In genomic region chr13:46987941-46988340, GRCm38 (mm10) we compare ENCODE assay signal across 20 mouse cellular contexts. TPM values are rescaled to one million over a fixed set of nuclear protein-coding genes. Genes with fewer than 3 reads are reported as not detected.
DNase-seq lines count a peak whose midpoint lies in the region; ATAC-seq and TF ChIP-seq lines count a peak whose summit lies in the region.
"Had no signal": no experiment of that assay in that cellular context is flagged by ENCODE, and none has a peak within 500 bp of the region (broad histone marks: within the 10 kb centered on the region; RNA-seq: fewer than 3 reads in every experiment).

No protein-coding gene starts in this region.

- no peak for TF ChIP-seq POLR2A in kidney, adult 2 months (IDR thresholded peaks at IDR 0.05; ENCODE audit: low read depth, low read length)

- TF ChIP-seq CTCF in kidney, adult 2 months (conservative IDR thresholded peaks at IDR 0.05; ENCODE audit: insufficient read depth, insufficient read length, low read depth, low read length), result no peak

- WGBS in heart, embryonic 11.5 days (ENCODE audit: insufficient replicate concordance), result 69% methylated on average over 8 of the region's 8 CpGs
- WGBS in kidney, adult 2 months, result 61% methylated on average over 8 of the region's 8 CpGs
- WGBS in heart, embryonic 12.5 days, result 68% methylated on average over 8 of the region's 8 CpGs

- H3K27me3 ChIP-seq in heart, embryonic 11.5 days (ENCODE audit: control insufficient read depth, insufficient read depth, low read length), result no peaks in the 10 kb centered on the region
- no peaks in the 10 kb centered on the region for H3K27me3 ChIP-seq in kidney, adult 2 months (replicated peaks; ENCODE audit: control insufficient read depth, insufficient read depth, low read length)
- no peaks in the 10 kb centered on the region for H3K27me3 ChIP-seq in heart, embryonic 12.5 days (replicated peaks)
- H3K27me3 ChIP-seq: CH12.LX; embryonic facial prominence, embryonic 12.5 days; forebrain, embryonic 15.5 days; heart, embryonic 15.5 days; intestine, embryonic 15.5 days; Patski had no signal

- no peak overlapping the region for H3K4me2 ChIP-seq in heart, embryonic 11.5 days
- H3K4me2 ChIP-seq in heart, embryonic 12.5 days, result no peak overlapping the region
- H3K4me2 ChIP-seq: embryonic facial prominence, embryonic 12.5 days; forebrain, embryonic 15.5 days; heart, embryonic 15.5 days; hindbrain, embryonic 14.5 days; intestine, embryonic 15.5 days had no signal

- no peak overlapping the region for H3K27ac ChIP-seq in heart, embryonic 11.5 days (ENCODE audit: low read depth, low read length)
- H3K27ac ChIP-seq in kidney, adult 2 months (ENCODE audit: insufficient read depth, low read depth, low read length), result no peak overlapping the region
- no peak overlapping the region for H3K27ac ChIP-seq in heart, embryonic 12.5 days (ENCODE audit: poor library complexity, severe bottlenecking)
- H3K27ac ChIP-seq: embryonic facial prominence, embryonic 12.5 days; forebrain, embryonic 15.5 days; heart, embryonic 15.5 days; hindbrain, embryonic 10.5 days; hindbrain, embryonic 14.5 days; intestine, embryonic 15.5 days had no signal

- H3K4me1 ChIP-seq in heart, embryonic 11.5 days (ENCODE audit: control insufficient read depth, insufficient read depth, low read length), result peaks cover 6% of the 10 kb centered on the region; the same call in 1 of the 2 replicates
- H3K4me1 ChIP-seq in kidney, adult 2 months (ENCODE audit: control insufficient read depth, insufficient read depth, low read length), result no peaks in the 10 kb centered on the region
- H3K4me1 ChIP-seq in heart, embryonic 12.5 days (replicated peaks), result peaks cover 17% of the 10 kb centered on the region
- H3K4me1 ChIP-seq: embryonic facial prominence, embryonic 12.5 days; forebrain, embryonic 15.5 days; intestine, embryonic 15.5 days had no signal

- no peak for ATAC-seq in heart, embryonic 11.5 days (replicated peaks; ENCODE audit: insufficient number of reproducible peaks, low FRiP score, low TSS enrichment)
- ATAC-seq in heart, embryonic 12.5 days (ENCODE audit: insufficient number of reproducible peaks, low FRiP score), result 0 out of 2 replicates have a peak, but pooled peaks have one; percentile 22
- ATAC-seq: activated CD4-positive, CD25-positive, alpha-beta regulatory T cell, adult 4 months; forebrain, embryonic 15.5 days; intestine, embryonic 15.5 days; Patski had no signal

- no peaks in the 10 kb centered on the region for H3K9me3 ChIP-seq in heart, embryonic 11.5 days (replicated peaks; ENCODE audit: control insufficient read depth, low read length)
- no peaks in the 10 kb centered on the region for H3K9me3 ChIP-seq in heart, embryonic 12.5 days (replicated peaks)
- H3K9me3 ChIP-seq: embryonic facial prominence, embryonic 12.5 days; forebrain, embryonic 15.5 days; heart, embryonic 15.5 days; hindbrain, embryonic 10.5 days; intestine, embryonic 15.5 days had no signal

- peak; percentile 38 to 69 for DNase-seq in heart, adult 18-20 months
- peak; percentile 5 for DNase-seq in kidney, adult 2 months
- DNase-seq in kidney, postnatal 10 days, result no peak
- peak; percentile 11 to 35 for DNase-seq in heart, postnatal 36 days
- DNase-seq in cerebellum, adult 11 months, result no peak
- DNase-seq: adrenal gland, postnatal 36 days; cerebellum, adult 11-12 months; cerebellum, adult 9-10 months; kidney, adult 8-10 months had no signal

- H3K4me3 ChIP-seq in heart, embryonic 11.5 days (ENCODE audit: low read depth, low read length), result no peak overlapping the region
- H3K4me3 ChIP-seq in kidney, adult 2 months (ENCODE audit: insufficient read depth, low read depth, low read length), result no peak overlapping the region
- H3K4me3 ChIP-seq in heart, embryonic 12.5 days, result no peak overlapping the region
- H3K4me3 ChIP-seq: embryonic facial prominence, embryonic 12.5 days; forebrain, embryonic 15.5 days; heart, embryonic 15.5 days; hindbrain, embryonic 10.5 days; intestine, embryonic 15.5 days had no signal

- H3K9ac ChIP-seq in heart, embryonic 11.5 days (ENCODE audit: low read depth, low read length), result no peak overlapping the region
- H3K9ac ChIP-seq in heart, embryonic 12.5 days, result no peak overlapping the region
- H3K9ac ChIP-seq: embryonic facial prominence, embryonic 12.5 days; forebrain, embryonic 15.5 days; heart, embryonic 15.5 days; hindbrain, embryonic 14.5 days; intestine, embryonic 15.5 days had no signal

- intact Hi-C loops in heart, postnatal 36 days (cut with DNase I), result no loop called here

- no peaks in the 10 kb centered on the region for H3K36me3 ChIP-seq in heart, embryonic 11.5 days (ENCODE audit: control insufficient read depth, insufficient read depth, low read length)
- H3K36me3 ChIP-seq in kidney, adult 2 months (ENCODE audit: control insufficient read depth, insufficient read depth, low read length), result no peaks in the 10 kb centered on the region
- no peaks in the 10 kb centered on the region for H3K36me3 ChIP-seq in heart, embryonic 12.5 days
- H3K36me3 ChIP-seq: embryonic facial prominence, embryonic 12.5 days; forebrain, embryonic 15.5 days; heart, embryonic 15.5 days; hindbrain, embryonic 10.5 days; intestine, embryonic 15.5 days had no signal

RNA-seq across cellular contexts. Expression of gene Nhlrc1, which starts 26.7 kb away (rescaled TPM):
- 1 to 10 TPM; 6.5 to 7.0 TPM for total RNA-seq in heart, adult 18-20 months (2021)
- 2.7 and 2.8 TPM in 2 replicates for polyA plus RNA-seq in heart, embryonic 11.5 days (2014; fragmentation: Nextera tagmentation; extraction: Ambion mirVana)
- polyA plus RNA-seq in kidney, adult 2 months (2012; rRNA removed), result 2.5 and 2.6 TPM in 2 replicates
- polyA plus RNA-seq in heart, embryonic 12.5 days (2016; fragmentation: Nextera tagmentation; extraction: Ambion mirVana), result 4.0 and 4.2 TPM in 2 replicates
- 1 to 10 TPM; 5.6 to 7.8 TPM for total RNA-seq in heart, postnatal 36 days (2021)
- total RNA-seq: CH12.LX had no signal

RNA-seq across cellular contexts. Expression of gene Kdm1b, which starts 55.4 kb away (rescaled TPM):
- 10 to 100 TPM; 10.9 to 12.0 TPM for total RNA-seq in heart, adult 18-20 months (2021)
- polyA plus RNA-seq in heart, embryonic 11.5 days (2014; fragmentation: Nextera tagmentation; extraction: Ambion mirVana), result 6.5 and 7.5 TPM in 2 replicates
- 11.4 and 13.7 TPM in 2 replicates for polyA plus RNA-seq in kidney, adult 2 months (2012; rRNA removed)
- 9.0 and 9.3 TPM in 2 replicates for polyA plus RNA-seq in heart, embryonic 12.5 days (2016; fragmentation: Nextera tagmentation; extraction: Ambion mirVana)
- total RNA-seq in heart, postnatal 36 days (2021), result 10 to 100 TPM; 10.1 to 10.3 TPM

RNA-seq across cellular contexts. Expression of gene Tpmt, which starts 56.6 kb away (rescaled TPM):
- total RNA-seq in heart, adult 18-20 months (2021), result 1 to 10 TPM; 4.7 TPM
- polyA plus RNA-seq in heart, embryonic 11.5 days (2014; fragmentation: Nextera tagmentation; extraction: Ambion mirVana), result 16.7 and 17.4 TPM in 2 replicates
- 52.6 and 55.0 TPM in 2 replicates for polyA plus RNA-seq in kidney, adult 2 months (2012; rRNA removed)
- polyA plus RNA-seq in heart, embryonic 12.5 days (2016; fragmentation: Nextera tagmentation; extraction: Ambion mirVana), result 13.4 and 13.5 TPM in 2 replicates
- total RNA-seq in heart, postnatal 36 days (2021), result 1 to 10 TPM; 3.6 to 4.2 TPM

RNA-seq across cellular contexts. Expression of gene Kif13a, which starts 58.3 kb away (rescaled TPM):
- total RNA-seq in heart, adult 18-20 months (2021), result 100 to 1,000 TPM; 110 to 116 TPM
- polyA plus RNA-seq in heart, embryonic 11.5 days (2014; fragmentation: Nextera tagmentation; extraction: Ambion mirVana), result 39.8 and 42.6 TPM in 2 replicates
- 16.4 and 17.4 TPM in 2 replicates for polyA plus RNA-seq in kidney, adult 2 months (2012; rRNA removed)
- 51.4 and 56.0 TPM in 2 replicates for polyA plus RNA-seq in heart, embryonic 12.5 days (2016; fragmentation: Nextera tagmentation; extraction: Ambion mirVana)
- 100 to 1,000 TPM; 109 to 112 TPM for total RNA-seq in heart, postnatal 36 days (2021)
- total RNA-seq: CH12.LX had no signal

Comparison
In these comparisons a context has a peak if more than half of its experiments do, and no peak if none do; other contexts are left out.
1. DNase-seq: peak in heart, adult 18-20 months (2 of 2), kidney, adult 2 months (single experiment) and heart, postnatal 36 days (2 of 2); none in kidney, postnatal 10 days (single experiment) and cerebellum, adult 11 months (single experiment).